Mouse (Mus musculus) gastrocnemius, adult 18-20 months (tissue): ENCODE results near the gene Aldh18a1. TPM values are rescaled to one million over a fixed set of nuclear protein-coding genes. Genes with fewer than 3 reads are reported as not detected.

Experiments used
- total RNA-seq, 2 experiments: library from RNA; stranded (reverse); gene quantifications; 2 replicates each; pipeline ENCODE4 v1.2.3; 2021

Gene Aldh18a1
- total RNA-seq, 2 experiments from 2014 or later: 1.2 to 2.9 TPM

Other genes starting within 250 kb of the Aldh18a1 start
- 100 to 1,000 TPM; 148 to 249 TPM for gene Sorbs1, start 74.7 kb downstream of the Aldh18a1 start, total RNA-seq
- gene Tctn3, start 23.8 kb upstream of the Aldh18a1 start, total RNA-seq: 1 to 10 TPM; 1.8 to 1.9 TPM
- 10 to 100 TPM in 1 of 2 experiments, 1 to 10 TPM in 1; 7.2 to 12.1 TPM for gene Entpd1, start 23.9 kb upstream of the Aldh18a1 start, total RNA-seq
- gene Cc2d2b, start 160.3 kb upstream of the Aldh18a1 start, total RNA-seq: not detected
- 1 to 10 TPM; 2.6 to 2.7 TPM for gene Ccnj, start 242.8 kb upstream of the Aldh18a1 start, total RNA-seq